Mouse (Mus musculus) embryonic facial prominence, embryonic 10.5 days (tissue): Measurements from ENCODE around the gene Bcl2l11. TPM values are rescaled to one million over a fixed set of nuclear protein-coding genes. Genes with fewer than 3 reads are reported as not detected.

Source experiments
- DNase-seq: peaks from one replicate; pipeline ENCODE4 v3.0.0-alpha.2; 2017; ENCODE audit warnings: low spot score
- H3K27ac ChIP-seq: fragments of 300-500 bp; sonication (generic); replicated peaks from 2 replicates; pipeline ENCODE4 v1.5.1; 2016; ENCODE audit warnings: mild to moderate bottlenecking
- H3K27me3 ChIP-seq: fragments of 300-500 bp; sonication (generic); replicated peaks from 2 replicates; pipeline ENCODE4 v1.6.1; 2016; ENCODE audit warnings: low read depth, mild to moderate bottlenecking; ENCODE audit not compliant: poor library complexity, severe bottlenecking
- H3K36me3 ChIP-seq: fragments of 300-500 bp; sonication (generic); replicated peaks from 2 replicates; pipeline ENCODE4 v1.6.1; 2016; ENCODE audit warnings: mild to moderate bottlenecking, moderate library complexity
- H3K4me1 ChIP-seq: fragments of 300-500 bp; sonication (generic); 2 replicates; pipeline ENCODE4 v1.6.1; 2016
- H3K4me3 ChIP-seq: fragments of 300-500 bp; sonication (generic); 2 replicates; pipeline ENCODE4 v1.5.1; 2016; ENCODE audit warnings: mild to moderate bottlenecking, moderate library complexity
- H3K9me3 ChIP-seq: fragments of 300-500 bp; sonication (generic); 2 replicates; pipeline ENCODE4 v1.6.1; 2016; ENCODE audit warnings: mild to moderate bottlenecking
- WGBS: fragments of 180-500 bp; shearing (Covaris S2); methylation state at CpG from one replicate; pipeline ENCODE4 v1.1.7; 2016; 5-methylcytosine and 5-hydroxymethylcytosine counted together
- polyA plus RNA-seq: library from polyadenylated mRNA; unstranded; fragments of >200 nt; fragmentation: Nextera tagmentation; extraction: Ambion mirVana; gene quantifications from 2 replicates; pipeline ENCODE4 v1.2.1, GENCODE M21; 2016

The Bcl2l11 gene
- polyA plus RNA-seq, 1 experiment from 2014 or later: 32.5 TPM

GRCm38 (mm10) chr2:128211022-128211880 lies 85.4 kb downstream of the Bcl2l11 start:
- peak overlapping the region; percentile 31 for H3K4me3 ChIP-seq
- peak; percentile 38 for DNase-seq
- peak overlapping the region; percentile 75 for H3K27ac ChIP-seq
- peaks cover 4% of the 10 kb centered on the region; the same call in 1 of the 2 replicates for H3K27me3 ChIP-seq
- WGBS: 10% methylated on average over 19 of the region's 19 CpGs
- H3K9me3 ChIP-seq: no peaks in the 10 kb centered on the region
- H3K4me1 ChIP-seq: peaks cover 25% of the 10 kb centered on the region
- H3K36me3 ChIP-seq: no peaks in the 10 kb centered on the region

- Histone ChIP-seq H3K36me3 (no peaks in the 10 kb centered on the region), H3K27ac (peak overlapping the region; percentile 75), H3K27me3 (peaks cover 4% of the 10 kb centered on the region; the same call in 1 of the 2 replicates), H3K4me3 (peak overlapping the region; percentile 31; the same call in 1 of the 2 replicates), H3K4me1 (peaks cover 25% of the 10 kb centered on the region), H3K9me3 (no peaks in the 10 kb centered on the region)
- DNase-seq: peak; percentile 27
- 24% methylated on average over 8 of the region's 8 CpGs for WGBS
Measured at GRCm38 (mm10) chr2:128211881-128212209, 86.0 kb downstream of the Bcl2l11 start.
